Mouse (Mus musculus): ENCODE results near the gene Heatr1. TPM values are rescaled to one million over a fixed set of nuclear protein-coding genes. Genes with fewer than 3 reads are reported as not detected.

Gene Heatr1
- total RNA-seq (2017): 50.9 and 71.2 TPM in 2 replicates

GRCm38 (mm10) chr13:12394609-12395505 is at the start of gene Heatr1:
TSS of gene Heatr1 (plus strand) at chr13:12395027.
- ATAC-seq (ENCODE audit: extremely low read depth, insufficient number of reproducible peaks, low FRiP score, poor library complexity, severe bottlenecking): peak; percentile 95

GRCm38 (mm10) chr13:12346837-12347236 is 48.0 kb upstream of the Heatr1 start:
- no peak for ATAC-seq (ENCODE audit: extremely low read depth, insufficient number of reproducible peaks, low FRiP score, poor library complexity, severe bottlenecking)

GRCm38 (mm10) chr13:12349197-12349824 is 45.5 kb upstream of the Heatr1 start:
- ATAC-seq (ENCODE audit: extremely low read depth, insufficient number of reproducible peaks, low FRiP score, poor library complexity, severe bottlenecking): no peak

- ATAC-seq (ENCODE audit: extremely low read depth, insufficient number of reproducible peaks, low FRiP score, poor library complexity, severe bottlenecking): no peak
These were observed 38.6 kb upstream of the Heatr1 start for GRCm38 (mm10) chr13:12356184-12356583.

GRCm38 (mm10) chr13:12357554-12357953 is 37.3 kb upstream of the Heatr1 start:
- no peak for ATAC-seq (ENCODE audit: extremely low read depth, insufficient number of reproducible peaks, low FRiP score, poor library complexity, severe bottlenecking)

- no peak for ATAC-seq (ENCODE audit: extremely low read depth, insufficient number of reproducible peaks, low FRiP score, poor library complexity, severe bottlenecking)
These were observed 33.3 kb upstream of the Heatr1 start for GRCm38 (mm10) chr13:12361486-12361885.

GRCm38 (mm10) chr13:12369041-12369621 is 25.7 kb upstream of the Heatr1 start:
- ATAC-seq (ENCODE audit: extremely low read depth, insufficient number of reproducible peaks, low FRiP score, poor library complexity, severe bottlenecking): no peak

GRCm38 (mm10) chr13:12369930-12370329 is 24.9 kb upstream of the Heatr1 start:
- ATAC-seq (ENCODE audit: extremely low read depth, insufficient number of reproducible peaks, low FRiP score, poor library complexity, severe bottlenecking): no peak

- ATAC-seq (ENCODE audit: extremely low read depth, insufficient number of reproducible peaks, low FRiP score, poor library complexity, severe bottlenecking): no peak
These were observed 22.1 kb upstream of the Heatr1 start for GRCm38 (mm10) chr13:12372755-12373154.

GRCm38 (mm10) chr13:12376778-12377177 is 18.0 kb upstream of the Heatr1 start:
- ATAC-seq (ENCODE audit: extremely low read depth, insufficient number of reproducible peaks, low FRiP score, poor library complexity, severe bottlenecking): no peak

GRCm38 (mm10) chr13:12384796-12385195 is 10.0 kb upstream of the Heatr1 start:
- ATAC-seq (ENCODE audit: extremely low read depth, insufficient number of reproducible peaks, low FRiP score, poor library complexity, severe bottlenecking): no peak

- ATAC-seq (ENCODE audit: extremely low read depth, insufficient number of reproducible peaks, low FRiP score, poor library complexity, severe bottlenecking): peak; percentile 66; the same call in 1 of the 2 replicates
These were observed 8.5 kb upstream of the Heatr1 start for GRCm38 (mm10) chr13:12386286-12386685.

- no peak for ATAC-seq (ENCODE audit: extremely low read depth, insufficient number of reproducible peaks, low FRiP score, poor library complexity, severe bottlenecking)
These were observed 744 bp downstream of the Heatr1 start for GRCm38 (mm10) chr13:12395571-12395970.

GRCm38 (mm10) chr13:12408343-12409066 is 13.7 kb downstream of the Heatr1 start:
- ATAC-seq (ENCODE audit: extremely low read depth, insufficient number of reproducible peaks, low FRiP score, poor library complexity, severe bottlenecking): peak; percentile 59

GRCm38 (mm10) chr13:12412016-12412415 is 17.2 kb downstream of the Heatr1 start:
- ATAC-seq (ENCODE audit: extremely low read depth, insufficient number of reproducible peaks, low FRiP score, poor library complexity, severe bottlenecking): peak; percentile 93

GRCm38 (mm10) chr13:12420596-12420995 is 25.8 kb downstream of the Heatr1 start:
- ATAC-seq (ENCODE audit: extremely low read depth, insufficient number of reproducible peaks, low FRiP score, poor library complexity, severe bottlenecking): no peak

- ATAC-seq (ENCODE audit: extremely low read depth, insufficient number of reproducible peaks, low FRiP score, poor library complexity, severe bottlenecking): no peak
These were observed 33.7 kb downstream of the Heatr1 start for GRCm38 (mm10) chr13:12428556-12428955.

- no peak for ATAC-seq (ENCODE audit: extremely low read depth, insufficient number of reproducible peaks, low FRiP score, poor library complexity, severe bottlenecking)
These were observed 39.0 kb downstream of the Heatr1 start for GRCm38 (mm10) chr13:12433843-12434242.

GRCm38 (mm10) chr13:12439586-12439985 is 44.8 kb downstream of the Heatr1 start:
- ATAC-seq (ENCODE audit: extremely low read depth, insufficient number of reproducible peaks, low FRiP score, poor library complexity, severe bottlenecking): no peak

All from neutrophil, adult 5-6 weeks (primary cell).